In genomic region chr17:8298281-8298680, GRCm38 (mm10) we compare ENCODE assay signal across 27 mouse cellular contexts. TPM values are rescaled to one million over a fixed set of nuclear protein-coding genes. Genes with fewer than 3 reads are reported as not detected.
"Had no signal": no experiment of that assay in that cellular context is flagged by ENCODE, and none has a peak within 500 bp of the region (broad histone marks: within the 10 kb centered on the region; RNA-seq: fewer than 3 reads in every experiment).

No protein-coding gene starts in this region.

- H3K27ac ChIP-seq: heart, embryonic 13.5 days; heart, embryonic 15.5 days; hindbrain, embryonic 14.5 days; intestine, embryonic 15.5 days; limb, embryonic 10.5 days; limb, embryonic 12.5 days; liver, embryonic 12.5 days; liver, embryonic 14.5 days had no signal

- ATAC-seq: hindbrain, embryonic 16.5 days; inflammation-experienced regulatory T-cells, adult 6 months; intestine, embryonic 15.5 days; intestine, postnatal 0 days; liver, embryonic 12.5 days had no signal

- DNase-seq: gastrocnemius, postnatal 14 days; gastrocnemius, postnatal 36 days; heart, adult 18-20 months; heart, postnatal 14 days; heart, postnatal 36 days; kidney, adult 18-20 months; kidney, adult 8-10 months; kidney, postnatal 10 days; kidney, postnatal 25 days; kidney, postnatal 4 days had no signal

- H3K36me3 ChIP-seq: intestine, embryonic 15.5 days; limb, embryonic 10.5 days had no signal

- H3K27me3 ChIP-seq: heart, embryonic 13.5 days; heart, embryonic 15.5 days; intestine, embryonic 15.5 days; limb, embryonic 12.5 days; liver, embryonic 12.5 days had no signal

- H3K4me1 ChIP-seq: heart, embryonic 13.5 days; heart, embryonic 15.5 days; intestine, embryonic 15.5 days; limb, embryonic 10.5 days; limb, embryonic 12.5 days; liver, embryonic 12.5 days had no signal

- H3K4me3 ChIP-seq: heart, embryonic 13.5 days; heart, embryonic 15.5 days; intestine, embryonic 15.5 days; limb, embryonic 10.5 days; limb, embryonic 12.5 days; liver, embryonic 12.5 days had no signal

- H3K4me2 ChIP-seq: heart, embryonic 11.5 days; heart, embryonic 13.5 days; heart, embryonic 15.5 days; hindbrain, embryonic 14.5 days; intestine, embryonic 15.5 days; limb, embryonic 12.5 days; liver, embryonic 12.5 days had no signal

- H3K9me3 ChIP-seq: heart, embryonic 13.5 days; heart, embryonic 15.5 days; intestine, embryonic 15.5 days; limb, embryonic 10.5 days; limb, embryonic 12.5 days; liver, embryonic 12.5 days had no signal

- H3K9ac ChIP-seq: heart, embryonic 13.5 days; heart, embryonic 15.5 days; hindbrain, embryonic 14.5 days; intestine, embryonic 15.5 days; limb, embryonic 12.5 days; liver, embryonic 12.5 days; liver, embryonic 14.5 days had no signal

RNA-seq across cellular contexts. Expression of gene Prr18, which starts 39.0 kb away (rescaled TPM):
- total RNA-seq: gastrocnemius, adult 18-20 months; hematopoietic stem cell, adult 5-6 weeks had no signal
- polyA plus RNA-seq: heart, postnatal 0 days had no signal

RNA-seq across cellular contexts. Expression of gene T2, which starts 57.5 kb away (rescaled TPM):
- total RNA-seq: gastrocnemius, adult 18-20 months; gastrocnemius, adult 8-10 months; gastrocnemius, postnatal 14 days; gastrocnemius, postnatal 36 days; hematopoietic stem cell, adult 5-6 weeks had no signal
- polyA plus RNA-seq: liver, embryonic 16.5 days had no signal
